Mouse (Mus musculus) skeletal muscle tissue, adult 2 months (tissue): ENCODE measurements around the gene Pdxdc1.
"Not testable (repeated sequence)": the region's sequence is repeated elsewhere in the genome, so short reads cannot be mapped to it uniquely, and the experiment has no call there.

ENCODE experiments used
- DNase-seq: peaks from one replicate; pipeline ENCODE4 v3.0.0-alpha.2; 2012; ENCODE audit warnings: low read depth, low spot score

Pdxdc1 gene

GRCm38 (mm10) chr16:13813200-13813599, 89.7 kb downstream of the Pdxdc1 start:
- DNase-seq, result no peak

GRCm38 (mm10) chr16:13812152-13812551, 90.8 kb downstream of the Pdxdc1 start:
- no peak for DNase-seq

GRCm38 (mm10) chr16:13808410-13808809, 94.5 kb downstream of the Pdxdc1 start:
- DNase-seq, result no peak

- DNase-seq, result no peak
These were observed 95.3 kb downstream of the Pdxdc1 start for GRCm38 (mm10) chr16:13807616-13808015.

- DNase-seq, result no peak
These were observed 98.3 kb downstream of the Pdxdc1 start for GRCm38 (mm10) chr16:13804666-13805065.

- DNase-seq, result no peak
These were observed 101.7 kb downstream of the Pdxdc1 start for GRCm38 (mm10) chr16:13801231-13801630.

- no peak for DNase-seq
These were observed 106.2 kb downstream of the Pdxdc1 start for GRCm38 (mm10) chr16:13796746-13797175.

- DNase-seq, result not testable (repeated sequence)
These were observed 109.5 kb downstream of the Pdxdc1 start for GRCm38 (mm10) chr16:13793441-13793840.

- no peak for DNase-seq
These were observed 117.0 kb downstream of the Pdxdc1 start for GRCm38 (mm10) chr16:13785932-13786331.
